Mouse (Mus musculus): ENCODE measurements around the gene Tifa.

- TF ChIP-seq CTCF (IDR thresholded peaks at IDR 0.05) (no peak), EP300 (IDR thresholded peaks at IDR 0.05; ENCODE audit: insufficient read depth, low read depth, low read length) (no peak)
These were observed 2.6 kb upstream of the Tifa start for GRCm38 (mm10) chr3:127787032-127787431.

All from heart, adult 2 months (tissue).